Mouse (Mus musculus) gastrocnemius, postnatal 4 days (tissue): ENCODE results near the gene Unc45a. TPM values are rescaled to one million over a fixed set of nuclear protein-coding genes. Genes with fewer than 3 reads are reported as not detected.
"Not testable (repeated sequence)": the region's sequence is repeated elsewhere in the genome, so short reads cannot be mapped to it uniquely, and the experiment has no call there.

Experiments
- DNase-seq, 2 experiments: peaks; one replicate each; pipeline ENCODE4 v3.0.0; 2021 to 2022; ENCODE audit warnings: low spot score in 2 of 2, mixed read lengths in 2 of 2
- total RNA-seq, 2 experiments: library from RNA; stranded (reverse); gene quantifications; 2 replicates each; pipeline ENCODE4 v1.2.3; 2021

The Unc45a gene
- total RNA-seq, 2 experiments from 2014 or later: 18.4 to 19.4 TPM

- no peak for DNase-seq
Observed at GRCm38 (mm10) chr7:80330278-80330677, 10.5 kb downstream of the Unc45a start.

- peak in 1 of 2 experiments; percentile 10 for DNase-seq
Observed at GRCm38 (mm10) chr7:80326076-80326475, 14.7 kb downstream of the Unc45a start.

- peak in 1 of 2 experiments; percentile 9 for DNase-seq
Observed at GRCm38 (mm10) chr7:80325292-80325868, 15.4 kb downstream of the Unc45a start.

DNA sequence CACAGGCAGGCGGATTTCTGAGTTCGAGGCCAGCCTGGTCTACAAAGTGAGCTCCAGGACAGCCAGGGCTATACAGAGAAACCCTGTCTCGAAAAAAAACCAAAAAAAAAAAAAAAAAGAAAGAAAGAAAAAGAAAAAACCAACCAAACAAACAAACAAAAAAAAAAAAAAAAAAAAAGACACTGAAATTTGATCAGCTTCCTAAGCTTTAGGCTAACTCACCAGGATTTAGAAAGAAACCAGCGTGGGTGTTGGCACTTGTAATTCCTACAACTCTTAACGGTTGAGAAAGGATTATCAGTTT lies 16.0 kb downstream of the Unc45a start:
- DNase-seq: not testable (repeated sequence)

DNA sequence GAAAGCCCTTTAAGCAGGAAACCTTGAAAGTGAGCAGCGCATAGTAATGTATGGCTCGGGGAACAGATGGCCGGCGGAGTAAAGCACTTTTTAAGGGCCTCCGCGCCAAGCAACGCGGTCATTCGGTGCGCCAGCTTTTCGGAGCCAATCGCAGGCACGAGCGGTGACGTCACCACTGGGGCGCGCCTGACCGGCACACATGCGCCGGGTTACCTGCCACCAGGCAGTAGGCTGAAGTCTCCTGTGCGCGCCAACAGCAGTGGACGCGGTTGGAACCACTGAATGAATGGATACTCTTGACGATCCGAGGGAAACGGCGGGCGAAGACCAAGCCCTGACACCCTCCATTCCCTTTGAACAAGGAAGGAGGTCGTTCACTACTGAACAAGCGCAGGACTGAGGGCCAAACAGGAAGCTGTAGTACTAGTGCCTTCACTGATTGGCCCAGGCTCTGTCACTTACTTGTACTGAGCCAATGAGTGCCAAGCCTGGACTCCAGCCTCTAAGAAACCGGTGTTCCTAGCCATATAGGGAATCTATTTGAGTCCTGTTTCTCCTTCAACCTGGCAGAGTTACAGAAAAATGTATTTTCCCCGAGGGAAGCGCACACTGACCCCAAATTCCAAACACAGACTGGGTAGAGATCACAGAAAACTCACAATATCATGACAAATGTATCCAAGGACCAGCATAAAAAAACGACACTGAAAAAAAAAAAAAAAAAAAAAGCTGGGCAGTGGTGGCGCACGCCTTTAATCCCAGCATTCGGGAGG lies 16.6 kb downstream of the Unc45a start, which contains the start of gene Rccd1:
Rccd1 (minus strand) TSS at position 412 of the 773 bp plus-strand sequence.
- DNase-seq: peak; percentile 83 to 94

- peak in 1 of 2 experiments; percentile 5 for DNase-seq
Observed at GRCm38 (mm10) chr7:80323336-80323735, 17.5 kb downstream of the Unc45a start.

GRCm38 (mm10) chr7:80319846-80320496 lies 20.8 kb downstream of the Unc45a start:
- DNase-seq: peak in 1 of 2 experiments; percentile 8

DNA sequence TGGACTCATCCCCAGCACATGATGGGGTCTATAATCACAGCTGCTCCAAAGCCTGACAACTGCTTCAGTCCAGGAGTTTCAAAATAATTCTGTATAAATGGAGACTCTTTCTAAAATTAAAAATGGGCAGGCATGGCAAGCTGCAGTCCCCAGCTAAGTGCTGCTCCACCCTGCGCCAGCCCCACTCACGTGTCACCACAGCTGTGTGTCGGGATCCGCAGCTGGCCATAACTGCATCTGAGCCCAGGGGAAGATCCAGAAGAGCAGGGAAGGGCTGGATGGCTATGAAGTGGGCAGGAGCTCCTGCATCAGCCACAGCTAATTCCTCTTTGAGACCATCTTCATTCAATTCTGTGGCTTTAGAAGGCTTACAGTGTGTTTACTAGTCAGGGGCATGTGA lies 22.1 kb downstream of the Unc45a start:
- DNase-seq: peak in 1 of 2 experiments; percentile 16

DNA sequence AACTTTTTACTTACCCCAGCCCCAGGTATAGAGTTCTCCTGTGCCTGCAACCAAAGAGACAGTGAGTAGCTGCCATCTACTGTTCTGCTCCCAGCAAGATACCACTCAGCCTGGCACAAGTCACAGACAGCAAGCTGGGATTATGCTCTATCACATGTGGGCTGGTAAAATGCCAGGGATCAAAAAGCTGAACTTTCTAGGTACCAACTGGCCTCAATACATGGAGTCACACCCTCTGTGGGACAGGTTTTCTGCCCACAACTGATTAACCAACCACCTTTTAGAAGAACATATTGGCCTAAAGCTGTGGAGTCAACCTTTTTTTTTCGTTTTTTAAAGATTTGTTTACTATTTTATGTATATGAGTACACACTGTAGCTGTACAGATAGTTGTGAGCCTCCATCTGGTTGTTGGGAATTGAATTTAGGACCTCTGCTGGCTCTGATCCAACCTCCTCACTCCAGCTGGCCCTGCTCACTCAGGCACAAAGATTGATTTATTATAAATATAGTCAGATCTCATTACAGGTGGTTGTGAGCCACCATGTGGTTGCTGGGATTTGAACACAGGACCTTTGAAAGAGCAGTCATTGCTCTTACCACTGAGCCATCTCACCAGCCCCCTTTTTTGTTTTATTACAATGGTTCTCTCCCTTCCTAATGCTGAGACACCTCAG lies 23.2 kb downstream of the Unc45a start:
- no peak for DNase-seq

GRCm38 (mm10) chr7:80315733-80316132 lies 25.1 kb downstream of the Unc45a start:
- no peak for DNase-seq

DNA sequence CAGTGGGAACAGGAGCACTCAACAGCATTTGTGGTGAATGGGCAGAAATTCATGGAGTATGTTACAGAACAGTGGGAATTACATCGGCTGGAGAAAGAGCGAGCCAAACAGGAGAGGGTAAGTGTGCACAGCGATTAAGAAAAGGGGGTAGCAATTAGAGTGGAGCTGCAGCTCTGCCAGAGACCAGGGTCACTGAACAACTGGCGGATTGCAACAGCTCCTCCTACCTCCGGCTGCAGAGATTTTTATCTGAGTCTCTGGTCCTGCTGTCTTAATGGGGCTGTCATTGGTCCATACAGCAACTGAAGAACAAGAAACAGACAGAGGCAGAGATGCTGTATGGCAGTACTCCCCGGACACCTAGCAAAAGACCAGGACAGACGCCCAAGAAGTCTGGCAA lies 30.0 kb downstream of the Unc45a start:
- no peak for DNase-seq

GRCm38 (mm10) chr7:80307766-80308165 lies 33.0 kb downstream of the Unc45a start:
- no peak for DNase-seq

DNA sequence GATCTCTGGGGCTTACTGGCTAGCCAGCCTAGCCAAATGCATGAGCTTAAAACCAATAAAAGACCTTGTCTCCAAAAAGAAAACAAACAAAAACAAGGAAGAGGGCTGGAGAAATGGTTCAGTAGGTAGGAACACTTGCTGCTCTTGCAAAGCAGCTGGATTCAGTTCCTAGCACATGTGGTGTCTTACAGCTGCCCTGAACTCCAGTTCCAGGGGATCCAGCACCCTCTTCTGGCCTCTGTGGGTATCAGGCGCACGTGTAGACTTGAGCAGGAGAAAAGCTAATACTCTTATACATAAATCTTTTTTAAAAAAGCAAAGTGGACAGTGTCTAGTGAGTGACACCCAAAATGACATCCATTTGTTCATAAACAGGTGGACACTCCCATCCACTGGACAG lies 39.3 kb downstream of the Unc45a start:
- DNase-seq: no peak

- DNase-seq: no peak
Observed at GRCm38 (mm10) chr7:80299568-80299967, 41.2 kb downstream of the Unc45a start.

DNA sequence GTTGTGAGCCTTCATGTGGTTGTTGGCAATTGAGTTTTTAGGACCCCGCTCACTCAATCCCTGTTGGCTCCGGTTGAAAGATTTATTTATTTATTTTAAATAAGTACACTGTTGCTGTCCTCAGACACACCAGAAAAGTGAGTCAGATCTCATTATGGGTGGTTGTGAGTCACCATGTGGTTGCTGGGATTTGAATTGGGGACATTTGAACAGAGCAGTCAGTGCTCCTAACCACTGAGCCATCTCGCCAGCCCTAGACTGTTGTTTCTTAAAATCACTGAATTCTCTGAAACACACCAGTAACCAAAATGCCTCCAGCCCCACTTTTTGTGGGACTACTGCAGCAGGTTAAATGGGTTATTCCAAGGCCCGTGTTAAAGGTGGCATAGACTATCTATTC lies 42.1 kb downstream of the Unc45a start:
- no peak for DNase-seq

DNA sequence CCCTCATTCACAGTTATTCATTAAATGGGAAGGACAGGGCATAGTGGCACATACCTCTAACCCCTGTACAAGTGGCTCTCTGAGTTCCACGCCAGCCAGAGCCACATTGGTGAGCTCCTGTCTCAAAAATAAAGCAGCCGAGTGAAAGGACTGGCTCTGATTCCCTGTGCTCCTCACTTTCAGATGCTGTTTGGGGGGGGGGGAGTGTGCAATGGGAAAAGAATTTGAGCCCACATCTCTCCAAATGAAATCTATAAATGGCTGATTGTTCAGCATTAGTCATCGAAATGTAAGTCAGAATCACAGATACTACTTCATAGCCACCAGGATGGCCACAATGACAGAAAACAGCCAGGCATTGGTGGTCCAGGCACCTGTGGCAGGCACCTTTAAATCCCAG lies 43.8 kb downstream of the Unc45a start:
- DNase-seq: no peak

GRCm38 (mm10) chr7:80296462-80296861 lies 44.3 kb downstream of the Unc45a start:
- DNase-seq: no peak

- DNase-seq: no peak
Observed at GRCm38 (mm10) chr7:80294764-80295648, 45.8 kb downstream of the Unc45a start.

DNA sequence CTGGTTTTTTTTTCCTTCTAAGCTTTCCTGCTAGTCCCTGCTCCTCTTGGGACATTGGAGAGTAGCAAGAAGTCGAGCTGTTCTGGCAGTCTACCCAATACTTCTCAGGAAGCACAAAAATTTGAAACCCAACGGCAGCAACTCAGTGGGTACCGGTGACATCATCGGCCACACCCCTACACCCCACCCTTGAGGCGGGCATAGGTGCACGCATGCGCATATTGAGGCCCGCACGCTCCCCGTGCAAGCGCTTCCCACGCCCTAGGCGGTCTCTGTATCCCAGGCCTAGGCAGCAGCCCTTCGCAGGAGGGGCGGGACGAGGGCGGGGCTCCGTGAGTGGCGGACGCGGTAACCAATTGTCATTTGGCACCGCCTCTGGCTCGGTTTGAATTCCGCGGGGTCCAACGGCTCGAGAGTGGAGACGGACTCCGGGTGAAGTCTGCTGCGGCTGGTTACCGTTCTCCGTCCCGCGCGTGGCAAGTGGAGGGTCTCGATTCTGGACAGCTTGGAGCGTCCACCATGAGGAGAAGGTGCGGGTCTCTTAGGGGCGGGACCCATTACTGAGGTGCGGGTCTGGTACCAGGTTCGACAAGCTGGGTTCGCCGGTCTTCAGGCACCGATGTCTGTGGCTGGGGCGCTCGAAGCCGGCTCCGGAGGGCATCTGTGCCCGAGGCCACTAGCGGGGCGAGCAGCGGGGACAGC lies 46.6 kb downstream of the Unc45a start, which contains the start of gene Prc1:
Prc1 (plus strand) TSS at position 389 of the 702 bp plus-strand sequence.
- DNase-seq: peak; percentile 95 to 97

DNA sequence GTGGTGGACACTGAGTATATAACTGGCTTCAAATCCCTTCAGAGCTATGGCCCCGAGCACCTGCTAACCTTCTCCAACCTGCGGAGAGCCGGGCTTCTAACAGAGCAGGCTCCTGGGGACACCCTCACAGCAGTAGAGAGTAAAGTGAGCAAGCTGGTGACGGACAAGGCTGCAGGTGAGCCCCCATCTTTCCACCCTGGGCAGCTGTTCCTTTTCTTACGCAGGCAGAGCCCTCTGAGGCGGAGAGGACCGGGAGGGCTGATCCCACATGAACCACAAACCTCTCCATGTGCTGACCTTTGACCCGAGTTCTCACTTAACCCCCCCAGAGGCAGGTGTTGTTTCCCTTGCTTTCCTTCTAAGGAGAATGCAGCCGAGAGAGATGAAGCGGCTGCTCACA lies 53.1 kb downstream of the Unc45a start:
- no peak for DNase-seq
